Mouse (Mus musculus) hindbrain, embryonic 16.5 days (tissue): ENCODE results near the gene Slc4a3. TPM values are rescaled to one million over a fixed set of nuclear protein-coding genes. Genes with fewer than 3 reads are reported as not detected.

Experiments
- ATAC-seq: fragments of 200-750 bp; cut with Nextera tagmentation; 2 replicates; pipeline ENCODE4 v1.8.0; 2017; ENCODE audit warnings: moderate TSS enrichment, moderate library complexity
- H3K27ac ChIP-seq: fragments of 300-500 bp; sonication (generic); 2 replicates; pipeline ENCODE4 v1.5.1; 2014; ENCODE audit warnings: low read depth, mild to moderate bottlenecking, control low read depth, low read length, moderate library complexity
- H3K27me3 ChIP-seq: fragments of 300-500 bp; sonication (generic); replicated peaks from 2 replicates; pipeline ENCODE4 v1.6.1; 2014; ENCODE audit warnings: low read length; ENCODE audit not compliant: control insufficient read depth, insufficient read depth
- H3K36me3 ChIP-seq: fragments of 300-500 bp; sonication (generic); 2 replicates; pipeline ENCODE4 v1.6.1; 2014; ENCODE audit warnings: mild to moderate bottlenecking, low read length, moderate library complexity, mixed read lengths; ENCODE audit not compliant: control insufficient read depth, insufficient read depth
- H3K4me1 ChIP-seq: fragments of 300-500 bp; sonication (generic); 2 replicates; pipeline ENCODE4 v1.6.1; 2014; ENCODE audit warnings: low read depth, low read length; ENCODE audit not compliant: control insufficient read depth, insufficient read depth
- H3K4me2 ChIP-seq: fragments of 300-500 bp; sonication (generic); 2 replicates; pipeline ENCODE4 v1.6.1; 2014; ENCODE audit warnings: mild to moderate bottlenecking, low read length, control low read depth, moderate library complexity
- H3K4me3 ChIP-seq: fragments of 300-500 bp; sonication (generic); 2 replicates; pipeline ENCODE4 v1.5.1; 2014; ENCODE audit warnings: mild to moderate bottlenecking, low read length, control low read depth, moderate library complexity
- H3K9ac ChIP-seq: fragments of 300-500 bp; sonication (generic); 2 replicates; pipeline ENCODE4 v1.6.1; 2014; ENCODE audit warnings: low read depth, mild to moderate bottlenecking, control low read depth, low read length, moderate library complexity
- H3K9me3 ChIP-seq: fragments of 300-500 bp; sonication (generic); 2 replicates; pipeline ENCODE4 v1.6.1; 2014; ENCODE audit warnings: mild to moderate bottlenecking, low read length, moderate library complexity; ENCODE audit not compliant: control insufficient read depth
- WGBS: fragments of 180-500 bp; shearing (Covaris S2); extraction: QIAGEN DNeasy Blood & Tissue Kit; methylation state at CpG from one replicate; pipeline ENCODE4 v1.1.7; 2014; 5-methylcytosine and 5-hydroxymethylcytosine counted together
- polyA plus RNA-seq: library from polyadenylated mRNA; unstranded; fragments of >200 nt; fragmentation: Nextera tagmentation; extraction: Ambion mirVana; gene quantifications from 2 replicates; pipeline ENCODE4 v1.2.1, GENCODE M21; 2015

Gene Slc4a3
- polyA plus RNA-seq, 1 experiment from 2014 or later = 85.4 TPM

GRCm38 (mm10) chr1:75601738-75602137 is 55.7 kb downstream of the Slc4a3 start:
- Histone ChIP-seq H3K27me3 (peaks cover 3% of the 10 kb centered on the region; the same call in 1 of the 2 replicates), H3K9me3 (no peaks in the 10 kb centered on the region), H3K4me1 (no peaks in the 10 kb centered on the region; the same call in 1 of the 2 replicates), H3K27ac (no peak overlapping the region), H3K4me3 (no peak overlapping the region), H3K4me2 (peak overlapping the region; percentile 19; the same call in 1 of the 2 replicates), H3K36me3 (no peaks in the 10 kb centered on the region), H3K9ac (no peak overlapping the region)
- ATAC-seq = no peak
- WGBS = 8% methylated on average over 12 of the region's 12 CpGs

DNA sequence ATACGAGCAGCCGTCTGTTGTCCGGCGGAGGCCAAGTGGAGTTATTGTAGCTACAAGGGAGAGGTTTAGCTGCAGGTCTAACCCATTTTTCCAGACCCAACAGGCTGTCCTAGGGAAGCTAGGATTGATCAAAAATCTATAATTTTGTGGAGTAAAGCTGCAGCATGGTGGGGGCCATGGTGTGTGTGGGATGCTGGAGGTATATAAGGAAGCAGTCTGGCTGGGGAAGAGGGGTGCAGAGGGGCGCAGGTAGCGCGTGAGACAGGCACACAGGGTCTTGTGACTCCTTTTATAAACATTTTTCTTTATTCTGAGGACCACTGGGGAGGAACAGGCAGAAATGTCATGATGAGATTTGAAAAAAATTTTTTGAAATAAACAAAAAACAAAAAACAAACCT is 57.5 kb downstream of the Slc4a3 start:
- Histone ChIP-seq H3K9me3 (no peaks in the 10 kb centered on the region), H3K4me3 (no peak overlapping the region), H3K4me1 (no peaks in the 10 kb centered on the region; the same call in 1 of the 2 replicates), H3K36me3 (no peaks in the 10 kb centered on the region), H3K4me2 (no peak overlapping the region), H3K27ac (no peak overlapping the region), H3K9ac (no peak overlapping the region), H3K27me3 (peaks cover 3% of the 10 kb centered on the region; the same call in 1 of the 2 replicates)
- ATAC-seq = 0 out of 2 replicates have a peak, but pooled peaks have one; percentile 40
- WGBS = 86% methylated on average over 7 of the region's 7 CpGs

DNA sequence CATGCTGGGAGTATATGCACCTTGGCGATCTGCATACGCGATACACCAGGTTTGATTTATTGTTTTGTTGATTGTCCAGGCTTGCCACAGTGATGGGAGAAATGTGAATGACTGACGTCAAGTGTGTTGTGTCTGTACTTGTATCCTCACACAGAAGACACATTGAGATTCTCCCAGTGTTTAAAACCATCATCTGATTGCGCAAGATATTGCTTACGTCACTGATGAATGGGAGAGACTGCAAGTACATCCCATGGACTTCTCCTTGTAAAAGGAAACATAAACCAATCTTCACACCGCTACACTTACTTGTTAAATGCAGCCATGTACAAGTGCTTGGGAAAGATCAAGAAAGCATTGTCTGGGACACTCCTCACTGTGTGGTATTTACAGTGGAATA is 62.2 kb downstream of the Slc4a3 start:
- H3K27me3 ChIP-seq = no peaks in the 10 kb centered on the region
- no peak overlapping the region for H3K4me3 ChIP-seq
- no peak overlapping the region for H3K9ac ChIP-seq
- ATAC-seq = no peak
- 93% methylated on average over 7 of the region's 7 CpGs for WGBS
- H3K9me3 ChIP-seq = no peaks in the 10 kb centered on the region
- H3K36me3 ChIP-seq = no peaks in the 10 kb centered on the region
- no peak overlapping the region for H3K4me2 ChIP-seq
- H3K27ac ChIP-seq = no peak overlapping the region
- H3K4me1 ChIP-seq = peaks cover 2% of the 10 kb centered on the region

GRCm38 (mm10) chr1:75608625-75609263 is 62.7 kb downstream of the Slc4a3 start:
- peaks cover 2% of the 10 kb centered on the region for H3K4me1 ChIP-seq
- H3K9me3 ChIP-seq = no peaks in the 10 kb centered on the region
- H3K27me3 ChIP-seq = no peaks in the 10 kb centered on the region
- no peak overlapping the region for H3K4me3 ChIP-seq
- H3K36me3 ChIP-seq = no peaks in the 10 kb centered on the region
- peak; percentile 50; the same call in 1 of the 2 replicates for ATAC-seq
- no peak overlapping the region for H3K4me2 ChIP-seq
- H3K9ac ChIP-seq = no peak overlapping the region
- WGBS = 61% methylated on average over 11 of the region's 11 CpGs
- 0 out of 2 replicates have a peak overlapping the region, but pooled peaks have one; percentile 5 for H3K27ac ChIP-seq

GRCm38 (mm10) chr1:75609264-75609662 is 63.2 kb downstream of the Slc4a3 start:
- H3K27ac ChIP-seq = no peak overlapping the region
- WGBS = 72% methylated on average over 9 of the region's 9 CpGs
- H3K36me3 ChIP-seq = no peaks in the 10 kb centered on the region
- no peak overlapping the region for H3K9ac ChIP-seq
- no peak overlapping the region for H3K4me3 ChIP-seq
- H3K4me1 ChIP-seq = peaks cover 2% of the 10 kb centered on the region
- H3K4me2 ChIP-seq = no peak overlapping the region
- H3K9me3 ChIP-seq = no peaks in the 10 kb centered on the region
- no peak for ATAC-seq
- no peaks in the 10 kb centered on the region for H3K27me3 ChIP-seq

DNA sequence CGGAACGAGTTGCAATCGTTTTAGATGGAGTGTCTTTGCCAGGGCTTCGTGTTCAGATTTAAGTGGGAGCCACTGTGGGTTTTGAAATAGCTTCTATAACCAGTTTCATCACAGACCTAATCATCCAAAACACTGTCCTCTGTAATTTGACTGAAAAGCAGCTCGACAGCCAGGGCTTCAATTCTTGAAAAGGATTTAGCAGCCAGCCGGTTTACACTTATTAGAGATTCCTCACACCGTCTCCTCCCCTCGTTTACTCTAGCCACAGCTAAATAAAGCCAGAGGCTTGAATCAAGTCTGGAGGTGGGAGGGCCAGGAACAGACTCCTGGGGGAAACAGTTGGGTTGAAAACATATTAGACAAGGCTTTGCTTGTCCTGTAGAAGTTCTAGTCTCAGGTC is 64.5 kb downstream of the Slc4a3 start:
- H3K27ac ChIP-seq = no peak overlapping the region; the same call in 1 of the 2 replicates
- peaks cover 2% of the 10 kb centered on the region for H3K4me1 ChIP-seq
- H3K9ac ChIP-seq = no peak overlapping the region
- 0 out of 2 replicates have a peak, but pooled peaks have one; percentile 26 for ATAC-seq
- no peak overlapping the region for H3K4me2 ChIP-seq
- WGBS = 37% methylated on average over 8 of the region's 8 CpGs
- no peaks in the 10 kb centered on the region for H3K36me3 ChIP-seq
- no peaks in the 10 kb centered on the region for H3K9me3 ChIP-seq
- H3K27me3 ChIP-seq = no peaks in the 10 kb centered on the region
- no peak overlapping the region for H3K4me3 ChIP-seq

Other genes with a start within 250 kb of the Slc4a3 start
- gene Dnpep, start 228.3 kb upstream of the Slc4a3 start, polyA plus RNA-seq = 149 and 150 TPM in 2 replicates
- gene Des, start 185.9 kb upstream of the Slc4a3 start, polyA plus RNA-seq = 1.7 and 10.9 TPM in 2 replicates
- 20.3 and 20.4 TPM in 2 replicates for gene Speg, start 171.0 kb upstream of the Slc4a3 start, polyA plus RNA-seq
- gene Gmppa, start 110.3 kb upstream of the Slc4a3 start, polyA plus RNA-seq = 77.8 and 78.4 TPM in 2 replicates
- 20.3 and 21.6 TPM in 2 replicates for gene Asic4, start 95.8 kb upstream of the Slc4a3 start, polyA plus RNA-seq
- gene Chpf, start 67.0 kb upstream of the Slc4a3 start, polyA plus RNA-seq = 42.1 and 46.4 TPM in 2 replicates
- 50.5 and 52.5 TPM in 2 replicates for gene Tmem198, start 66.7 kb upstream of the Slc4a3 start, polyA plus RNA-seq
- 25.4 and 26.1 TPM in 2 replicates for gene Obsl1, start 39.8 kb upstream of the Slc4a3 start, polyA plus RNA-seq
- gene Inha, start 39.2 kb upstream of the Slc4a3 start, polyA plus RNA-seq = 17.9 and 18.7 TPM in 2 replicates
- gene Stk11ip, start 24.7 kb upstream of the Slc4a3 start, polyA plus RNA-seq = 20.4 and 23.9 TPM in 2 replicates